Mouse (Mus musculus): ENCODE measurements around the gene Mras. TPM values are rescaled to one million over a fixed set of nuclear protein-coding genes. Genes with fewer than 3 reads are reported as not detected.

The Mras gene
- polyA plus RNA-seq, 1 experiment from 2014 or later = 59.9 TPM

DNA sequence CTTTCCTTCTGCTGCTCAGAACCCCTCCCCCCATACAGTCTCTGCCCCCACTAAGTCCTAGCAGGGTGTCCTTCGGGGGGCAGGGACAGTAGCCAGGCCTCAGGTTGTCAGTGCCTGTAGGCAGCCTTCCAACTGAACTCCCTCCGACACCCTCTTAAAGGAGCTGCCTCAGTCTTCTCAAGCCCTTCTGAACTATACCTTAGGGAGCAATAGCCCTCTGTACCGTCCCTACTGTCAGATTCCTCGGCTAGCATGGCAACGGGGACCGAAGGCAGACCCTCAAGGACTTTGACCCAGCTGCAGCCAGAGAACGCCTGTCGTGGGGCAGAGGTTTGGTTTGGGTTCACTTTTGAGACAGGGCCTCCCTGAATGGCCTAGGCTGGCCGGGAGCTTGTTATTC is 11.9 kb downstream of the Mras start:
- Histone ChIP-seq H3K27ac (replicated peaks; ENCODE audit: low read depth, low read length) (no peak overlapping the region), H3K9me3 (ENCODE audit: control insufficient read depth, low read length) (no peaks in the 10 kb centered on the region), H3K4me2 (ENCODE audit: low read length) (no peak overlapping the region), H3K9ac (replicated peaks; ENCODE audit: low read length) (no peak overlapping the region), H3K4me3 (replicated peaks; ENCODE audit: low read depth, low read length) (no peak overlapping the region), H3K4me1 (ENCODE audit: control insufficient read depth, insufficient read depth, low read length) (peaks cover 7% of the 10 kb centered on the region; the same call in 1 of the 2 replicates), H3K27me3 (ENCODE audit: control insufficient read depth, insufficient read depth, low read length) (no peaks in the 10 kb centered on the region), H3K36me3 (ENCODE audit: control insufficient read depth, insufficient read depth, low read length) (no peaks in the 10 kb centered on the region)
- no peak for DNase-seq
- no peak for ATAC-seq (ENCODE audit: low FRiP score, low TSS enrichment)
- 75% methylated on average over 9 of the region's 9 CpGs for WGBS

DNA sequence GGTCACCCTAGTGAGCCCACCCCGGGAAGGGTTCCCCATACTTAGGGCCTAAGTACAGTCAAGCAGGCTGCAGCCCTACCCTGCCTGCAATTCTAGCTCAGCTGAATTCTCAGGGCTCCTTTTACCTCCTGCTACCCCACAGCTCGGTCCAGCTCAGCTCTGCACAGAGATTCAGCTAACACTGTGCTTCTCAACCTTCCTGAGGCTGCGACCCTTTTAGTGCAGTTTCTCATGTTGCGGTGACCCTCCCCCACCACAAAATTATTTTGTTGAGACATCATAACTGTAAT is 12.7 kb downstream of the Mras start:
- Histone ChIP-seq H3K36me3 (ENCODE audit: control insufficient read depth, insufficient read depth, low read length) (no peaks in the 10 kb centered on the region), H3K9ac (replicated peaks; ENCODE audit: low read length) (no peak overlapping the region), H3K4me3 (replicated peaks; ENCODE audit: low read depth, low read length) (no peak overlapping the region), H3K27me3 (ENCODE audit: control insufficient read depth, insufficient read depth, low read length) (no peaks in the 10 kb centered on the region), H3K9me3 (ENCODE audit: control insufficient read depth, low read length) (no peaks in the 10 kb centered on the region), H3K4me2 (ENCODE audit: low read length) (no peak overlapping the region), H3K4me1 (ENCODE audit: control insufficient read depth, insufficient read depth, low read length) (peaks cover 4% of the 10 kb centered on the region; the same call in 1 of the 2 replicates), H3K27ac (replicated peaks; ENCODE audit: low read depth, low read length) (no peak overlapping the region)
- DNase-seq (no peak), ATAC-seq (ENCODE audit: low FRiP score, low TSS enrichment) (no peak)
- 75% methylated on average over 4 of the region's 4 CpGs for WGBS

DNA sequence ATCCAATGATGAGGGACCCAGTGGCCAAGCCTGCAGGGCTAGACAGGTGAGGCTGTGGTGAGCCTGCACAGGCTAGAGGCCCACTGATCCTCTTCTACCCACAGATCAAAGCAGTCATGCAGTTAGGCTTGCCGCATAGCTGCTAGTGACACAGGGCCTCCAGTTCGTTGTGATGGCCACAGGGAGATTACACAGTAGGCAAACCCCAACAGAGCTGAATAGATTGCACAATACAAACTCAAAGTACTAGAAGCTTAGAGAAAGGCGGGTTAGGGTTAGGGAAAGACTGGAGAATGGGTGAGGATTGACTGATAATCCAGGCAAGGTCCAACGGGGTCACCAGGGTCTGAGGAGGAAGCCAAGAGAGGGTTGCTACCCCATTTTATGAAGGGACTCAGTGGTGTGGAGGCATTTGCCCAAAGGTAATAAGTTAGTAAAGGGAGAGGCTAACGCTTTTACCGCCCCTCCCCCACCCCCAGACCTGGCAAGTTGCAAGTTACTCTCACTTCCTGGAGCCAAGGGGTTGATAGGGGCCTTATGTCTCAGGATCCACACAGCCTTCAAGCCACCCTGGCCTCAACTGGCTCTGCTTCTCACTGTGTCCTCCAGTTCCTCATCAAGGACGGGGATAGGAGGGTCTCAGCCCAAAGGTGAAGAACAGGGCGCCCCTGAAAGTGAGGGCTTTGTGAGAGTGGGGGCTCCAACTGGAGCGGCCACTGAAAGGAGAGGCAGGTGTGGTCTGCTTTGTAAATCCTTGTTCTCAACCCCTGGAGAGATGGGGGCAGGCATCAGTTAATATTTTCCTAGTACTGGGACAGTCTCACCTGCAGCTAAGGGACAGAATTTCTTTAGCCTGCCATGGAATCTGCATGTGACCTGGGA is 13.2 kb downstream of the Mras start:
- H3K27ac ChIP-seq (replicated peaks; ENCODE audit: low read depth, low read length) = no peak overlapping the region

DNA sequence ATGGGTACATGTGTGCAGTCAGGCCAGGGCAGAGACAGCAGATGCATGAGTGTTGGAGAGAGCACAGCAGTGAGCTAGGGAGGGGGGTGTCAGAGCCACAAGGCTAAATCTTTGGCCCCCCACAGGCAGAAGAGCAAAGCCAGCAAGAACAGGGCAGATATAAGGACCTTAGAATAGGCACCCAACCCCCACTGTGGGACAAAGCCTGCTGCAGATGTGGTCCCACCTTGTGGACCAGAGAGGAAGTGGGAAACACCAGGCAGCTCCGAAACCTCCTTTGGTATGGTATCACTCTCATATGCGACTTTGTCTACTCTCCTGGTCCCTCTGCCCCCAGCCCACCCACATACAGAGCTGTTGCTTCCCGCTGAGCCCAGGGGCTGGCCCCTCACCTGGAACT is 15.3 kb downstream of the Mras start:
- DNase-seq (no peak), ATAC-seq (ENCODE audit: low FRiP score, low TSS enrichment) (no peak)
- Histone ChIP-seq H3K9me3 (ENCODE audit: control insufficient read depth, low read length) (no peaks in the 10 kb centered on the region), H3K4me2 (ENCODE audit: low read length) (no peak overlapping the region), H3K36me3 (ENCODE audit: control insufficient read depth, insufficient read depth, low read length) (no peaks in the 10 kb centered on the region), H3K4me3 (replicated peaks; ENCODE audit: low read depth, low read length) (no peak overlapping the region), H3K4me1 (ENCODE audit: control insufficient read depth, insufficient read depth, low read length) (peaks cover 13% of the 10 kb centered on the region), H3K27ac (replicated peaks; ENCODE audit: low read depth, low read length) (no peak overlapping the region), H3K27me3 (ENCODE audit: control insufficient read depth, insufficient read depth, low read length) (no peaks in the 10 kb centered on the region), H3K9ac (replicated peaks; ENCODE audit: low read length) (no peak overlapping the region)
- 83% methylated on average over 3 of the region's 3 CpGs for WGBS

More for the DNA sequence above, 13.2 kb downstream of the Mras start:
- Histone ChIP-seq H3K4me3 (replicated peaks; ENCODE audit: low read depth, low read length) (no peak overlapping the region), H3K36me3 (ENCODE audit: control insufficient read depth, insufficient read depth, low read length) (no peaks in the 10 kb centered on the region), H3K9me3 (ENCODE audit: control insufficient read depth, low read length) (no peaks in the 10 kb centered on the region), H3K4me2 (ENCODE audit: low read length) (no peak overlapping the region), H3K27me3 (ENCODE audit: control insufficient read depth, insufficient read depth, low read length) (no peaks in the 10 kb centered on the region), H3K4me1 (ENCODE audit: control insufficient read depth, insufficient read depth, low read length) (peaks cover 4% of the 10 kb centered on the region; the same call in 1 of the 2 replicates), H3K9ac (replicated peaks; ENCODE audit: low read length) (no peak overlapping the region)
- no peak for ATAC-seq (ENCODE audit: low FRiP score, low TSS enrichment)
- DNase-seq = no peak
- 69% methylated on average over 9 of the region's 9 CpGs for WGBS

DNA sequence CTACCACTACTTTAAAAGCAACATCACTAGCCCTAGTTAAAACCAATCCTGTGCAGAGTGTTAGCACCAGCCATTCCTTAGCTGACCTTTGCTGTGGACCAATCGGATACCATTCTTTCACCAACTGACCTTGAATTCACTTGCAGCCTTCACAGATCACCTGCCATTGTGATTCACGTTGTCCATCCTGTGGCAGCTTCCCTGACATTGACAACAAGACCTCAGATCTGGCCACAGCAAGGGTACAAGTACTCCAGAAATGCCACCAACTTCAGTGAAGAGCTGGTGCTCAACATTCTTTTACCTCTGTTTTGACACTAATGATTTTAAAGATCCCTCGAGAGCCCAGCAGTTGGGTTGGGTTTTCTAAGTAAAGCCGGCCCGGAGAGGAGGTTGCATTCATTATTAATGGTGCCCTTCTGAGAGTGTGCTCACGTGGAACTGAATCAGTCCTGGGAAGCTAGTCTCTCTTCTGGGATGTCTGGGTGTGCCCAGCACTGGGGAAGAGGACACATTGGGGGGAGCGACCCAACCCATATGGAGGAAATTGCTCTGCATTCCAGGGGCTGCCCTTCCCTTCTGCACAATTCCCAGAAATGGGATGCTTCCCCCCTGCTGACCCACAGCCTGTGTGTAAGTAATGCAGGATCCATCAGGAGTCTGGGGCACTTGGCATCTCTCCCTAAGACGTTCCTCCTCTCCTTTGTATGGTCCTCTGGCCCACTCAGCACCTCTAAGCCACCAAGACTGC is 17.1 kb downstream of the Mras start:
- DNase-seq (no peak), ATAC-seq (ENCODE audit: low FRiP score, low TSS enrichment) (no peak)
- Histone ChIP-seq H3K36me3 (ENCODE audit: control insufficient read depth, insufficient read depth, low read length) (no peaks in the 10 kb centered on the region), H3K27ac (replicated peaks; ENCODE audit: low read depth, low read length) (no peak overlapping the region), H3K9ac (replicated peaks; ENCODE audit: low read length) (no peak overlapping the region), H3K27me3 (ENCODE audit: control insufficient read depth, insufficient read depth, low read length) (no peaks in the 10 kb centered on the region), H3K4me1 (ENCODE audit: control insufficient read depth, insufficient read depth, low read length) (peaks cover 25% of the 10 kb centered on the region), H3K4me3 (replicated peaks; ENCODE audit: low read depth, low read length) (no peak overlapping the region), H3K4me2 (ENCODE audit: low read length) (no peak overlapping the region), H3K9me3 (ENCODE audit: control insufficient read depth, low read length) (no peaks in the 10 kb centered on the region)
- 73% methylated on average over 8 of the region's 8 CpGs for WGBS

DNA sequence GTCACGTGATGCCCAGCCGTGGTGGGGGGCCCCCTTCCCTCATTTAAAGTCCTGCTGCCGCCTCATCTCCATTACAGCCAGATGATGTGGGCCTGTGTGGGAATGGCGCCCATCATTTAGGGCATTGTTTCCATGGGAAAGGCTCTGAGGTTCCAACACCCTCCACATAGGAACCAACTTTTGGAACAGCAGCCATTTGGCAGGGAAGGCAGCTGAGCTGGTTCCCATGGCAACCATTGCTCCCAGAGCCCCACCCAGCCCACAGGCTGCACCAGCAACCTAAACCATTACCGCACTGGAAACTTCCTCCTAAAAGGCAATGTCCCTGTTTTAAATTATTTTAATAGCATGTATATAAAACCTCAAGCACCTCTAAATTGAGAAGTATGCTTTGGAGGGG is 18.8 kb downstream of the Mras start:
- H3K9ac ChIP-seq (replicated peaks; ENCODE audit: low read length) = no peak overlapping the region
- no peak overlapping the region for H3K4me3 ChIP-seq (replicated peaks; ENCODE audit: low read depth, low read length)
- DNase-seq (peak; percentile 74), ATAC-seq (ENCODE audit: low FRiP score, low TSS enrichment) (peak; percentile 48)
- H3K27ac ChIP-seq (replicated peaks; ENCODE audit: low read depth, low read length) = peak overlapping the region; percentile 49; the same call in 1 of the 2 replicates
- 0 out of 2 replicates have a peak overlapping the region, but pooled peaks have one; percentile 3 for H3K4me2 ChIP-seq (ENCODE audit: low read length)
- no peaks in the 10 kb centered on the region for H3K27me3 ChIP-seq (ENCODE audit: control insufficient read depth, insufficient read depth, low read length)
- H3K4me1 ChIP-seq (ENCODE audit: control insufficient read depth, insufficient read depth, low read length) = peaks cover 29% of the 10 kb centered on the region
- no peaks in the 10 kb centered on the region for H3K9me3 ChIP-seq (ENCODE audit: control insufficient read depth, low read length)
- no peaks in the 10 kb centered on the region for H3K36me3 ChIP-seq (ENCODE audit: control insufficient read depth, insufficient read depth, low read length)
- 54% methylated on average over 5 of the region's 5 CpGs for WGBS

DNA sequence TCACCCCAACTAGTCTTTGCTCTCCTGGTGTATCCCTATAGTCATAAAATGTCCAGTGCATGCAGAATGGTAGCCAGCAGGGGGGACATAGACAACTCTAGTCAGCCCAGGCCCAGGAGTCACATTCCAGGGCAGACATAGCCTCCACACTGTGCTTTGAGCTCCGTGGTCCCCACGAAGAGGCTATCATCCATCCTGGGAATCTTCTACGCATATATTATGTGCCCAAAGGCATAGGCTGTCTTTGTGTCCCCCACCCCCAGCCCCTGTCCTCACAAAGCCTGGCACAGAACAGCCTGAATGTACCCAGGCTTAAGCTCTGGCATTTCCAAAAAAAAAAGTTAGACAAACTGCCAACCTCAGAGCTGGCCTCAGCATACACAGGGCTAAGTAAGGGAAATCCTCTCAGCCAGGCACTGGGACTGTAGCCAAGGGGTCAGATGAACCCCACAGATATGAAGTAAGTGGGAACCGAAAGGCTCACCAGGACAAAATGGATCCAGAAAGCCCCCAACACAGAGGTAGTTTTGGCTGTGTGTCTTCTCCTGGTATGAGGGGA is 19.8 kb downstream of the Mras start:
- H3K36me3 ChIP-seq (ENCODE audit: control insufficient read depth, insufficient read depth, low read length) = no peaks in the 10 kb centered on the region
- no peak overlapping the region for H3K4me2 ChIP-seq (ENCODE audit: low read length)
- no peaks in the 10 kb centered on the region for H3K9me3 ChIP-seq (ENCODE audit: control insufficient read depth, low read length)
- H3K4me1 ChIP-seq (ENCODE audit: control insufficient read depth, insufficient read depth, low read length) = peaks cover 29% of the 10 kb centered on the region
- no peak overlapping the region for H3K9ac ChIP-seq (replicated peaks; ENCODE audit: low read length)
- peak; percentile 57 for DNase-seq
- H3K4me3 ChIP-seq (replicated peaks; ENCODE audit: low read depth, low read length) = no peak overlapping the region
- H3K27me3 ChIP-seq (ENCODE audit: control insufficient read depth, insufficient read depth, low read length) = no peaks in the 10 kb centered on the region
- 51% methylated on average over 4 of the region's 4 CpGs for WGBS
- ATAC-seq (ENCODE audit: low FRiP score, low TSS enrichment) = peak; percentile 53; the same call in 1 of the 2 replicates
- peak overlapping the region; percentile 49; the same call in 1 of the 2 replicates for H3K27ac ChIP-seq (replicated peaks; ENCODE audit: low read depth, low read length)

DNA sequence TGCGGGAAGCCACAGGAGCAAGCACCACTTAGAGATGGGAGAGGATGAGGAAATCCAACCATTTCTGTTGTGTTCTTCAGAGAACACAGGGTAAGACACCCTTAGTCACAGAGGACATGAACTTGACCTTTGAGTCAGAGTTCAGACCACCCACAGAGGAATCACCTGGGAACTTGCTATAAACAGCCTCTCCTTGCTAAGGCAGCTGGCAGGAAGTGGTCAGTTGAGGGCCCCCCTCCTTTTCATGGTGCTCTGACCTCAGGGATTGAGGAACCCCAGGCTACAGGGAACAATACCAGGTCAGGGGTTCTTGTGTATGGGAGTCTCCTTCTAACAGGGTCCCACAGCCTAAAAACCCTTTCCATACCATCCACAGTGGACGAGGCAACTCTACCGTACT is 20.4 kb downstream of the Mras start:
- Histone ChIP-seq H3K9me3 (ENCODE audit: control insufficient read depth, low read length) (no peaks in the 10 kb centered on the region), H3K4me2 (ENCODE audit: low read length) (no peak overlapping the region), H3K27ac (replicated peaks; ENCODE audit: low read depth, low read length) (peak overlapping the region; percentile 28; the same call in 1 of the 2 replicates), H3K9ac (replicated peaks; ENCODE audit: low read length) (no peak overlapping the region), H3K4me3 (replicated peaks; ENCODE audit: low read depth, low read length) (no peak overlapping the region), H3K36me3 (ENCODE audit: control insufficient read depth, insufficient read depth, low read length) (no peaks in the 10 kb centered on the region), H3K4me1 (ENCODE audit: control insufficient read depth, insufficient read depth, low read length) (peaks cover 29% of the 10 kb centered on the region), H3K27me3 (ENCODE audit: control insufficient read depth, insufficient read depth, low read length) (no peaks in the 10 kb centered on the region)
- 93% methylated on average over 3 of the region's 3 CpGs for WGBS
- DNase-seq (no peak), ATAC-seq (ENCODE audit: low FRiP score, low TSS enrichment) (no peak)
